Mouse (Mus musculus): ENCODE measurements around the gene Tpra1. TPM values are rescaled to one million over a fixed set of nuclear protein-coding genes. Genes with fewer than 3 reads are reported as not detected.

Tpra1 gene
- total RNA-seq, 4 experiments from 2014 or later: 22.8 to 25.8 (median 24.8) TPM

GRCm38 (mm10) chr6:88889410-88890042, 12.5 kb upstream of the Tpra1 start:
- no peak for DNase-seq (ENCODE audit: low spot score in 2 of 2)

- DNase-seq (ENCODE audit: low spot score in 2 of 2): no peak
Observed at GRCm38 (mm10) chr6:88890832-88891231, 11.2 kb upstream of the Tpra1 start.

GRCm38 (mm10) chr6:88893559-88893958, 8.5 kb upstream of the Tpra1 start:
- peak in 1 of 2 experiments; percentile 38 for DNase-seq (ENCODE audit: low spot score in 2 of 2)

GRCm38 (mm10) chr6:88895943-88896342, 6.1 kb upstream of the Tpra1 start:
- DNase-seq (ENCODE audit: low spot score in 2 of 2): no peak

GRCm38 (mm10) chr6:88897246-88897645, 4.8 kb upstream of the Tpra1 start:
- DNase-seq (ENCODE audit: low spot score in 2 of 2): no peak

GRCm38 (mm10) chr6:88898534-88899048, 3.5 kb upstream of the Tpra1 start, which contains the start of gene Mcm2:
Gene Mcm2 (minus strand): TSS chr6:88898780.
- peak; percentile 91 to 92 for DNase-seq (ENCODE audit: low spot score in 2 of 2)

GRCm38 (mm10) chr6:88899086-88899485, 3.0 kb upstream of the Tpra1 start:
- no peak for DNase-seq (ENCODE audit: low spot score in 2 of 2)

GRCm38 (mm10) chr6:88899628-88900027, 2.4 kb upstream of the Tpra1 start:
- no peak for DNase-seq (ENCODE audit: low spot score in 2 of 2)

- DNase-seq (ENCODE audit: low spot score in 2 of 2): no peak
Observed at GRCm38 (mm10) chr6:88901471-88901870, 580 bp upstream of the Tpra1 start.

- DNase-seq (ENCODE audit: low spot score in 2 of 2): no peak
Observed at GRCm38 (mm10) chr6:88903708-88904107, 1.7 kb downstream of the Tpra1 start.

- no peak for DNase-seq (ENCODE audit: low spot score in 2 of 2)
Observed at GRCm38 (mm10) chr6:88904456-88904974, 2.5 kb downstream of the Tpra1 start.

- no peak for DNase-seq (ENCODE audit: low spot score in 2 of 2)
Observed at GRCm38 (mm10) chr6:88905042-88905441, 3.0 kb downstream of the Tpra1 start.

- DNase-seq (ENCODE audit: low spot score in 2 of 2): peak in 1 of 2 experiments; percentile 40
Observed at GRCm38 (mm10) chr6:88906369-88907108, 4.5 kb downstream of the Tpra1 start.

GRCm38 (mm10) chr6:88909151-88909550, 7.1 kb downstream of the Tpra1 start:
- DNase-seq (ENCODE audit: low spot score in 2 of 2): no peak

- no peak for DNase-seq (ENCODE audit: low spot score in 2 of 2)
Observed at GRCm38 (mm10) chr6:88913022-88913421, 11.0 kb downstream of the Tpra1 start.

- no peak for DNase-seq (ENCODE audit: low spot score in 2 of 2)
Observed at GRCm38 (mm10) chr6:88913440-88913839, 11.4 kb downstream of the Tpra1 start.

- no peak for DNase-seq (ENCODE audit: low spot score in 2 of 2)
Observed at GRCm38 (mm10) chr6:88914799-88915198, 12.7 kb downstream of the Tpra1 start.

- DNase-seq (ENCODE audit: low spot score in 2 of 2): no peak
Observed at GRCm38 (mm10) chr6:88915510-88915909, 13.5 kb downstream of the Tpra1 start.

- no peak for DNase-seq (ENCODE audit: low spot score in 2 of 2)
Observed at GRCm38 (mm10) chr6:88916153-88916552, 14.1 kb downstream of the Tpra1 start.

- no peak for DNase-seq (ENCODE audit: low spot score in 2 of 2)
Observed at GRCm38 (mm10) chr6:88918802-88919201, 16.8 kb downstream of the Tpra1 start.

GRCm38 (mm10) chr6:88924502-88925275, 22.6 kb downstream of the Tpra1 start:
- DNase-seq (ENCODE audit: low spot score in 2 of 2): peak in 1 of 2 experiments; percentile 65
